Mouse (Mus musculus) left cerebral cortex, postnatal 10 days (tissue): ENCODE results near the gene Slc27a1. TPM values are rescaled to one million over a fixed set of nuclear protein-coding genes. Genes with fewer than 3 reads are reported as not detected.
A peak's percentile ranks its signal among the peaks of the same experiment; 100 is the strongest.

Experiments used
- DNase-seq, 2 experiments: peaks; one replicate each; pipeline ENCODE4 v3.0.0; 2021 to 2022; ENCODE audit warnings: low spot score in 2 of 2, mixed read lengths in 1 of 2; ENCODE audit errors: extremely low spot score in 1 of 2
- intact Hi-C: fragments of 180-260 bp; cut with DNase I; formaldehyde crosslinking; loops from one replicate; pipeline ENCODE4 v1.15.1; 2025
- total RNA-seq, 2 experiments: library from RNA; stranded (reverse); gene quantifications; 2 replicates each; pipeline ENCODE4 v1.2.3; 2021

The Slc27a1 gene
- total RNA-seq, 2 experiments from 2014 or later = 69.5 to 73.6 TPM

GRCm38 (mm10) chr8:71552770-71553169, 15.9 kb upstream of the Slc27a1 start:
- intact Hi-C loops = no loop called here
- no peak for DNase-seq

GRCm38 (mm10) chr8:71554001-71554400, 14.7 kb upstream of the Slc27a1 start:
- intact Hi-C loops = no loop called here
- no peak for DNase-seq

- DNase-seq = no peak
- intact Hi-C loops = no loop called here
Observed at GRCm38 (mm10) chr8:71554644-71555043, 14.0 kb upstream of the Slc27a1 start.

- intact Hi-C loops = no loop called here
- DNase-seq = no peak
Observed at GRCm38 (mm10) chr8:71558071-71558957, 10.4 kb upstream of the Slc27a1 start, which contains the start of gene Tmem221. Gene Tmem221 (minus strand): TSS chr8:71558871.

GRCm38 (mm10) chr8:71558958-71559690, 9.6 kb upstream of the Slc27a1 start:
- intact Hi-C loops = no loop called here
- DNase-seq = peak in 1 of 2 experiments; percentile 71

- no peak for DNase-seq
- intact Hi-C loops = loop anchor here (2.0 kb wide), 1 partner anchor 101 kb away; no protein-coding TSS in a partner anchor
Observed at GRCm38 (mm10) chr8:71560071-71560470, 8.6 kb upstream of the Slc27a1 start.

- intact Hi-C loops = loop anchor here (1.0 to 2.0 kb wide), 2 partner anchors 35 to 100 kb away; no protein-coding TSS in a partner anchor
- DNase-seq = no peak
Observed at GRCm38 (mm10) chr8:71560765-71561164, 7.9 kb upstream of the Slc27a1 start.

DNA sequence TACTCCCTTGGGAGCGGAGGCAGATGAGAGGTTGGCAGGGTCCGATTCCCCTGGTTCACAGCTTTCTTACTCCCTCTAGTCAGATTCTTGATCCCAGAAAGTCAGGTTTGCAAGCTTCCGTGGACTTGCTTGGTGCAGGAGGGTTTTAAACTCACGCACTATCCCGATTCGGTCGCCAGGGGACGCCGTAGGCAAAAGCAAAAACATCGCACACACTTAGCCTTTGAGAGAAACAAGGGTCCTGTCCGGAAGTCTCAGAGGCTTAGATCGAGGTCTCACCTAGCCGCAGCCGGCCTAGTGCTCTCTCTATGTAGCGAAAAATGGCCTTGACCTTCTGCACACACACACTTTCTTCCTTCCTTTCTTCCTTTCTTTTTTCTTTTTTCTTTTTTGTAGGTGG, 7.3 kb upstream of the Slc27a1 start:
- no peak for DNase-seq
- intact Hi-C loops = loop anchor here (1.0 to 2.0 kb wide), 2 partner anchors 34 to 99 kb away; no protein-coding TSS in a partner anchor

DNA sequence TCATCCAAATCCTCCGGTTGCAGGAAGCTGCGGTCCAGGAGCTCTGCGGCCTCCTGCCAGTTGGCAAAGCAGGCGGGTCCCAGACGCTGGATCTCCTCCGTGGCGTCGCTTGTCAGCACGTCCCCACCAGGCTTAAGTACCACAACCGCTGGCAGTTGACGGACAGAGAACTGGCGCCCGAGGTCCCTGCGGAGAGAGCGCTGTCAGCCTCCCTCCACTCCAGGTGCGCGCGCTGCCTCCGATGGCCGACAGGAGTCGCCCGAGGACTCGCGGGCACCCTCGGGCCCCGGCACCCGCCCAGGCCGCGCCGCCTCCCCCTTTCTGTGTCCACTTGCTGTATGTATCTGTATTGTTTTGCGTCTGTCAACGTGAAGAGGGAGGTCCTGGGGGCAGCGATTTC, 5.9 kb upstream of the Slc27a1 start:
- intact Hi-C loops = no loop called here
- peak in 1 of 2 experiments; percentile 86 for DNase-seq

GRCm38 (mm10) chr8:71563992-71564391, 4.7 kb upstream of the Slc27a1 start:
- intact Hi-C loops = no loop called here
- no peak for DNase-seq

GRCm38 (mm10) chr8:71566501-71566900, 2.2 kb upstream of the Slc27a1 start, which contains the start of gene Nxnl1:
Gene Nxnl1 (minus strand): TSS chr8:71566601.
- no peak for DNase-seq
- intact Hi-C loops = no loop called here

- DNase-seq = no peak
- intact Hi-C loops = no loop called here
Observed at GRCm38 (mm10) chr8:71567587-71567986, 1.1 kb upstream of the Slc27a1 start.

DNA sequence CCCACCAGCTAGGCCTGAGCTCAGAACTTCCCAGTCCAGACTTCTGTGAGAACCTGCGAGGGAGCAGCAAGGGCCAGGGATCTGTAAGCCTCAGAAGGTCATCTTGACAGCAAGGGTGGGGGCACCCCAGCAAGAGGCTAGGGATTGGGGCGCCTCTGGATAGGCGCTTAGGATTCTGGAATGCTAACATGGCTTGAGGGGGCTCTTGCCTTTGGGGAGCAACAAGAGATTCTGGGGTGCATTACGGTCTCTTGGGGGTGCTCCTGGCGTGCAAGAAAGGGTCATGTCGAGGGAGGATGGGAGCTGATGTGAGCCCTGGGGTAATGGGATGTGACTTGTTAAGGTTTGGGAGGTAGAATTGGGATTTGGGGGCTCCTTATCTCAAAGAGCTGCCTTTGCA, 259 bp downstream of the Slc27a1 start:
- no peak for DNase-seq
- intact Hi-C loops = no loop called here

GRCm38 (mm10) chr8:71569366-71570290, 946 bp downstream of the Slc27a1 start:
- intact Hi-C loops = no loop called here
- DNase-seq = peak; percentile 89 to 90

GRCm38 (mm10) chr8:71570291-71570954, 1.7 kb downstream of the Slc27a1 start:
- intact Hi-C loops = no loop called here
- DNase-seq = peak; percentile 94 to 95

GRCm38 (mm10) chr8:71572077-71572476, 3.4 kb downstream of the Slc27a1 start:
- no peak for DNase-seq
- intact Hi-C loops = no loop called here

DNA sequence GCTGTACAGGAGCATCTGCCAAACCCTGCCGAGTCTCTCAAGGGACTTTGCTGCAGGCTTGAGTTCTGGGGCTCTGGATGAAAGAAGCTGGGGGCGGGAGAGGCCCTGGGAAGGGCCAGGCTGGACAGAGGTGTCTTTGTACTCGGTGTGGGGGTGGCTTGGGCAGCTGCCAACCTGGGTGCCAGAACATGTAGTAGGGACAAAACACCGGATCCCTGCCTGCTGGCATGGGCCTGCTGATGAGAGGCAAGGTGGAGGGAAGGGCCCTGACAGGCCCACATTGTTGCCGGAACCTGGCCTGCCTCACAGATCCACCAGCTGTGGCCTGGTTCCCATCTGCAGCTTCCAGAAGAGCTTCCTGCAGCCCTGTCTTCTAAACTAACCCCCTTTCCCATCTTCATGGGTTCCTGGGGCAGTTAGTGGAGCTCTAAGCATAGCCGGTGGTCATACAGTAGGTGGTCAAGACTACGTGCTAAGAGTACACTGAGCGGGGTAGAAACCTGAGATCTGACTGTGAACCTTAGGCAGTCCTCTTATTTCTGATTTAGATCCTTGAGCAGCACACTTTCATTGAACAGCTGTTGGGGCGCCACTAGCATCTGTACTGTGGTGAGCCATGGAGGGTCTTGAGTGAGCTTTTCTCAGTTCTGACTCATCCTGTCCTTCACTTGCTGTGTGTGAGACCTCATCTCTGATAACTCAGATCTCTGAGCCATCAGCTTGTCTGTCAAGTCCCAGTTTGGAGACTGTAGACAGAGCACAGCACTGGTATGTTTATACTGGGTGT, 4.4 kb downstream of the Slc27a1 start:
- peak; percentile 87 to 91 for DNase-seq
- intact Hi-C loops = no loop called here
